Mouse (Mus musculus): Measurements from ENCODE around the gene Skap2.

- TF ChIP-seq TCF12 (IDR thresholded peaks at IDR 0.05; ENCODE audit: insufficient read depth, poor library complexity, severe bottlenecking) (no peak), TCF3 (IDR thresholded peaks at IDR 0.05; ENCODE audit: insufficient read length, low read depth) (no peak), POLR2A (IDR thresholded peaks at IDR 0.05; ENCODE audit: insufficient read length, low read depth) (no peak), USF1 (IDR thresholded peaks at IDR 0.05; ENCODE audit: low read depth) (no peak), POLR2AphosphoS2 (IDR thresholded peaks at IDR 0.05; ENCODE audit: insufficient read length, low read depth) (no peak), MYOD1 (IDR thresholded peaks at IDR 0.05; ENCODE audit: control insufficient read depth in 1 of 3, insufficient read length in 2 of 3, low read depth in 2 of 3) (no peak), MYOG (IDR thresholded peaks at IDR 0.05; ENCODE audit: control insufficient read depth in 1 of 3, insufficient read depth in 1 of 3, insufficient read length in 2 of 3, low read depth in 2 of 3) (no peak), CEBPB (IDR thresholded peaks at IDR 0.05; ENCODE audit: insufficient read depth, poor library complexity, severe bottlenecking) (no peak), E2F4 (IDR thresholded peaks at IDR 0.05; ENCODE audit: insufficient read depth) (no peak), MAX (IDR thresholded peaks at IDR 0.05; ENCODE audit: low read depth) (no peak)
Observed at GRCm38 (mm10) chr6:51933998-51934397, 78.4 kb downstream of the Skap2 start.

Measured in myocyte (in vitro differentiated cells).